Mouse (Mus musculus) cerebellum, postnatal 36 days (tissue): ENCODE measurements around the gene Zbtb20.
"Not testable (repeated sequence)": the region's sequence is repeated elsewhere in the genome, so short reads cannot be mapped to it uniquely, and the experiment has no call there.

Experiments
- DNase-seq, 2 experiments: peaks; one replicate each; pipeline ENCODE4 v3.0.0; 2021 to 2022; ENCODE audit warnings: mixed read lengths in 2 of 2

The Zbtb20 gene

DNA sequence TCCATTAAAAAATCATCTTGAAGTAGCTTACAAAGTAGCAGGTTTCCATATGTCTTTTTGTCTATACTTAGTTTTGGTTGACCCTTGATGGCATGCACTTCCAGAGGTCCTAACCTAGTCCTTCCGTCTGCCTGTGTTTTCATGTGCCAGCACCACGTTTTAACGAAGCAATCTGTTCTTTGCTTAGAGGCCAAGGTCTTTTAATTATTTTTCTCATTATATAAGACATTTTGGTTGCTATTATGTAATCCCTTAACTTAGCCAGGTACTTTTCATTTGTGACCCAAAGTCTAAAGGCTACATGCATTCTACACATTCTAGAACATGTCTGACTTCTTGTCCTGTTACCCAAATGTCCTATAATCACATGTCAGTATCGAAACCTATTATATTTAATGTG lies 35.6 kb downstream of the Zbtb20 start:
- DNase-seq, result peak; percentile 18 to 34

GRCm38 (mm10) chr16:42911815-42912214 lies 36.1 kb downstream of the Zbtb20 start:
- DNase-seq, result no peak

DNA sequence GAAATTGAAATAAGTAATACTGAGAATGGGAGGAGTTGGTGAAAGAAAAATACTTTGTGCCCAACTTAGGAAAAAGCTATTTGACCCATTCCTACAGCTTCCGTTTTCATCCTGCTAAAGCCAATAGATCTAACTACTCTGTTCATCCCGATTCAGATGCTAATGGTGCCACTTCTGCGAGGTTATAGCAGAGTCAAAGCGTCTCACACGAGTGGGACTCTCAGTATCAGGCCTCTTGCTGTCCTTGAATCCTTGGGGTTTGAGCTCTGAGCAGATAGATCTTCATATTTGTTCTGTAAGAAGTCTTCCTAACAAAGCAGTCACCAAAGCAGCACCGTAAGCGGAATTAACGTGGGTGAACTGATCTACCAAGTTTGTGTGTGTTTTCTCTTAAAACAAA lies 37.6 kb downstream of the Zbtb20 start:
- no peak for DNase-seq

GRCm38 (mm10) chr16:42914457-42915085 lies 38.9 kb downstream of the Zbtb20 start:
- peak; percentile 64 to 76 for DNase-seq

DNA sequence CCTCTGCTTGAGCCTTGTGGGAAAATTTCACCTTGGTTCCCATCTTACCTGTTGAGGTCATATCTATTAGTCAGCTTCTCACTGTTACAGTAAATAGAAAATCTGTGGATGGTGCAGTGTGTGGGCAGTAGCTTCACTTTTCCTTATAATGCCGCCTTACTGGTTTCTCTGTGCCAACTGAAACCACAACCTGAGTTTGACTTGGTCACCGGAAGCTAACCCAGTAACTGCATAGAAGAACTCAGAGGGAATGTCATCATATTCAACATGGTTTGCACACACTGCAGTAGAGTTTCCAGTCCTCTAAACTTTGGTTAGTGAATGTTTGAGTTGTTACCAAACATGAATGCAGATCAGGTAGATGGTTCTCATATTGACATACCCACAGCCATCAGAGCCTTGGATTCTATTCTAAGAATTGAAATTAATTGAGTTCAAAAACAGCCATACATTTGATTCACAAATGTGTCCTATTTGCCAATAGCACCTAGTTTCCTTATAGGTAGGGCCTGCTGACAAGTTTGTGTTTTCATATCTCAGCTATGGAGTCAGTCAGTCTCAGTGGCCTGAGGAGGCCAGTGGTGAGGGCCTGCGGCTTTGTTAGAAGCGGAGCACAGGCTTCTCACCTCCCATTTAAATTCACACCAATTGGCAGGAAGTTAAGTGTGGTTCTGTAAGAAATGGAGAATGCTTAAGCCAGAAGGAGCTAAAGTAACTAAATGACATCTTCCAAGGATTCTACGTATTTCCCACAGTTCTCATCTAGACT lies 44.5 kb downstream of the Zbtb20 start:
- DNase-seq, result no peak

- DNase-seq, result no peak
These were observed 45.8 kb downstream of the Zbtb20 start for GRCm38 (mm10) chr16:42921436-42921835.

GRCm38 (mm10) chr16:42938211-42938610 lies 62.5 kb downstream of the Zbtb20 start:
- DNase-seq, result no peak

DNA sequence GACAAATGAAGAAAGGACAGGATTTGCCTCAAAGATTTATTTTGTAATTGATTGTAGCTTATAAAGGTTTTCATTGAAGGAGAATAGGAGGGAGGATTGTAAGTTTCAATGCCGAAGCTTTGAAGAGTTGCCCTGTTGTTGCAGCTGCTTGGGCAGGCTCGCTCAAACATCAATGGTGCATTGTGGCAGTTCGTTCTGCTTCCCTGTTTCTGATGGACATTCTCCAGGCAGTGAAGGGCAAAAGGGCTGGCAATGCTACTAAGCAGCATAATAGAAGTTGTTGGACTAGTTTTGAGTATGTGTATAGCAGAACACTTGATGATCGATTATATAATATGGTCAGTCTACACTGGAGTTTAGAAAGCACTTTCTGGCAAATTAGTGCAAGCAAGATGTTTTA lies 71.3 kb downstream of the Zbtb20 start:
- DNase-seq, result no peak

DNA sequence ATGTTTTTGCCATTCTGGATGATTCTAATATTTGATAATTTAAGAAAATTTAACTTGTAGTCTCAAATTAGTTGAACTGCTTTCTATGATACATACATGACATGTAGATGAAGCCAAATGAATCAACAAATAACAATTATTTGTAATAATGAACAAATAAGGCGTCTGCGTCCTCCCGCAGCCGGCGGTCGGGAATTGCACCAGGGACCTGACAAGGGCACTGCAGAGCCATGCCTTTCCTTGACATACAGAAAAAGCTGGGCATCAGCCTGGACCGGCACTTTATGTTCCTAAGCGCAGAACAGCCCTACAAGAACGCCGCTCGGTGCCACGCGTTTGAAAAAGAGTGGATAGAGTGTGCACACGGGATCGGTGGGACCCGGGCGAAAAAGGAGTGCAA lies 79.7 kb downstream of the Zbtb20 start:
- not testable (repeated sequence) for DNase-seq

DNA sequence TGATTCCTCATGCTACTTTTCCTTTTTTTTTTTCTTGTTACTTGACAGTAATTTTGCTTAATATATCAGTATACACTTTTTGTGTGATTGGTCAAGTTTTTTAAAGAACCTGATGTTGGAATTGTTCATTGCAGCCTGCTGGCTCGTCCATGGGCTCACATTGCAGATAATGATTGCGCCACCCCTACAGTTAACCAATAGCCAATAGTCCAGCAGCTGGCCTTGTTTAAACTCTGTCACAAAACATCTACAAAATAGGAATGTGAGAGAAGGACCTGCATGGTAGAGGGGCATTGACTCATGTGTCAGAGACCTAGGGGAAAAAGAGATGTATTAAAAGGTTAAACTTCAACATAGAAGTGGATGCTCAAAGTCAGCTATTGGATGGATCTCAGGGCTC lies 97.2 kb downstream of the Zbtb20 start:
- no peak for DNase-seq

DNA sequence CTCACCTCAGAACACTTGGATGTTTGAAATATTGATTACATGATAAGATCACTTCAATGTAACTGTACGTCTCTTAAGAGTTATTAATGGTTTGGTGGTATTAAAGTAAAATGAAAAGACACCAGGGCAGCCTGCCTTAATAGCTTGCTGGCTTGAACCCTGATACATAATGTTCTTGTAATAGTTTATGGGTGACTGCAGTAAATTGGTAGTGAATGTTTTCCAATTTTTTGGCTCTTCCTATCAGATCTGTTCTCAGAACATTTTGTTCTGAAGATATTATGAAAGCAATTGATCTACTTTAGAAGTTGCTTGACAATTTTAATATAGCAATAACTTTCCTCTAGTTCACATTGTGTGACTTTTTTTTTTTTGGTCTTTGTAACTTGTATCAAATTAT lies 123.2 kb downstream of the Zbtb20 start:
- DNase-seq, result no peak

GRCm38 (mm10) chr16:43026351-43026750 lies 150.7 kb downstream of the Zbtb20 start:
- DNase-seq, result peak; percentile 49

DNA sequence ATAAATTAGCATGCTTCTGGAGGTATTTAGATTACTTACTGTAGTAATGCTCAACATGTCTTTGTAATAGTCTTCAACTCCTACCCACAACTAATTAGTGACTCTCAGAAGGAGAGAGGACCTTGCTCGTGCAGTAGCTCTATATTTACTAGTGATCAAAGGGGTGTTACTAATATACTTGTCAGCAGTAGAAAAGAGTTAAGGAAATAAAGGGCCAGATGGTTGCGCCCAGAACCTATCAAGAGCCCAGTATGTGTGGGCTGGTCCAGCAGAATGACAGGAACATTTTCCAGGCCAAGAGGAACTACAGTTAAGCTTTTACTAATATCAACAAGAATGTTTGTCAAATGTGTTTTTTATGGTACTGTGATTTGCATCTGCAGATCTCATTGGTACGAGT lies 153.6 kb downstream of the Zbtb20 start:
- DNase-seq, result no peak

DNA sequence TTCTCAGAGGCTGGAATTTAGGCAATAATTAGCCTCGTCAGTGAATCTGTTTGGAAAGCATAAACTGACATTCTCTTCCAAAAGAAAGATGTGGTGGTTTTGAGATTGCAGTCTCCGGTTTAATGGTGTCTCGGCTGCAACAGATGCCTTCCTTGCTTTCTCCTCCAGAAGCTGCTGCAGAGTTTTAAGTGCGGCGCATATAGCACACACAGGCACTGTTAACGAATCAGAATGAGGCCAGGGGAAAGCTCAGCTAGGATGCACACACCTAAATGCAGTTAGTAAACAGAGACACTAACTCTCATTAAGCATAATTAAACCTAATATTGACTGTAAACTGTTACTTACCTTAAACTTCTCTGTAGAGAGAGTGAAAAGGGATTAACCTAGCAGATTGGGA lies 160.0 kb downstream of the Zbtb20 start:
- DNase-seq, result no peak

GRCm38 (mm10) chr16:43036510-43036909 lies 160.8 kb downstream of the Zbtb20 start:
- no peak for DNase-seq

GRCm38 (mm10) chr16:43037320-43037719 lies 161.6 kb downstream of the Zbtb20 start:
- no peak for DNase-seq

- DNase-seq, result no peak
These were observed 169.9 kb downstream of the Zbtb20 start for GRCm38 (mm10) chr16:43045611-43046010.

DNA sequence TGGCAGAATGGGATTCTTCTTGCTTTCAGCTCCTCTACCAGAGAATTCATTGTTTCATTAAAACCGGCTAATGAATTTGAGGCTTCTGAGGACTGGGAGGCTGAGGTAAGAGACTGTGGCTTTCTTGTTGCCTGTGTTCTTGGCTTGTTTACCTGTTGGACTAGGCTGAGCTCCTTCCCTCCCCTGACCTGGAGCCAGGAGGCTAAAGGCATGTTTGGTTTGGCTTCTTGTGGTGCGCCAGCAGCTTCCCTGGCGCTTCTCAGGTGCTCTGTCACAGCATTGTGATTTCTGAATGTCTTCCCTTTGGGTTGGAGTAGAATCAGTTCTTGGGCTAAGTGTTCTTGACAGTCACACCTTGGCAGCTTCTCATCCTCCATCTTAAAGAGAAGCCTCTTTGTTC lies 171.0 kb downstream of the Zbtb20 start:
- DNase-seq, result no peak

DNA sequence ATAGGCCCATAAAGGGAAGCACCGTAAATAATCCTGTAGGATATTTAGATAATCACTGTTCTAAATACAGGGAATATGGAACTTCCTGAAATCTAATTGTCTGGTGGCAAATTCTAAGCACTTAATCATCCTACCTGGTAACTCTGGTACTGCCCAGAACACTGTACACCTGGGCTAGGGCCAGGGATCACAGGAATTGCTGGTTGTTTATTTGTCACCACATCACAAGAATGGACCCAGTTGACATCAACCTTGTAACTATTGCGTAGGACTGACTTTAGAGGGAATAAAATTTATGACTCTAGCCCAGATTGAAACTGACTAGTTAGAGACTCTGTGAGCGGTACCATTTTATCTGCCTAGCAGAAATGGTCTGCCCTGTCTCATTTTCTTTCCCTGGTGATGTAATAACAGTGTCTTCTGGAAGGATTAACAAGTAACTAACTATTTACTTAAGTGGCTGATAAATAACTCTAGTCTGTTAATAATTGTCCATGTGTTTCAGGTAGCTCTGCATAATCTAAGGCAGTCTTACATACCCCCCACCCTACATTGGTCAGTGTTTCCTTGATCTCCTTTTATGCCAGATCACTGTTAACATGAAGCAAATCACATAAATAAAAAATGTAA lies 194.1 kb downstream of the Zbtb20 start:
- DNase-seq, result no peak

DNA sequence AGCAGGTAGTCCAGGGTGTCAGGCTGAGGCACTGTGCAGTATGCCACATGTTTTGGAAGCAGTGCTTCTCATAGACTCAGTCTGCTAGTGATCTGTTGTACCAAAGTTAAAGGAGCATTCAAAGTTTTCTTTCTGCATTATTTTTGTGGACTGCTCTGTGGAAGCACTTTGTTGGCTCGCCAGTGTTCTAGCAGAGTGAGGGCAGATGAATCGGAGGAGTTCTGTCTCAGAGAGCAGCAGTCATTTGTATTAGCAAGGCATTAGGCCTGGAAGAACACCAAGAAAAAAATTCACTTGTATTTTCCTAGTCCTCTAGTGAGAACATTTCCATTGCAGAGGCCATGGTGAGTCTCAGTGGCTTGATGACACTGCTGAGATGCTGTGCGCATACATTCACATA lies 196.2 kb downstream of the Zbtb20 start:
- DNase-seq, result no peak

- DNase-seq, result no peak
These were observed 197.3 kb downstream of the Zbtb20 start for GRCm38 (mm10) chr16:43072818-43073594.

- peak; percentile 63 to 66 for DNase-seq
These were observed 204.7 kb downstream of the Zbtb20 start for GRCm38 (mm10) chr16:43080403-43080802.
